In genomic region chr11:66537820-66538219, GRCm38 (mm10) we compare ENCODE assay signal across 19 mouse cellular contexts. TPM values are rescaled to one million over a fixed set of nuclear protein-coding genes. Genes with fewer than 3 reads are reported as not detected.
DNase-seq lines count a peak whose midpoint lies in the region; TF ChIP-seq lines count a peak whose summit lies in the region.
"Had no signal": no experiment of that assay in that cellular context is flagged by ENCODE, and none has a peak within 500 bp of the region (broad histone marks: within the 10 kb centered on the region; RNA-seq: fewer than 3 reads in every experiment).

No protein-coding gene starts in this region.

- no peak for DNase-seq in kidney, adult 2 months
- no peak for DNase-seq in yolk sac, embryonic 10.5 days (ENCODE audit: low spot score)
- DNase-seq: adrenal gland, adult 2 months; adrenal gland, adult 8-10 months; adrenal gland, postnatal 10 days; adrenal gland, postnatal 14 days; adrenal gland, postnatal 25 days; adrenal gland, postnatal 36 days; B cell, adult 2 months; cerebellum, adult 11 months; cerebellum, adult 11-12 months; cerebellum, adult 18-20 months; cerebellum, adult 2 months had no signal

- no peak overlapping the region for H3K4me2 ChIP-seq in myocyte (ENCODE audit: low read depth)

- H3K27ac ChIP-seq in kidney, adult 2 months (ENCODE audit: insufficient read depth, low read depth, low read length): no peak overlapping the region

- H3K4me1 ChIP-seq in kidney, adult 2 months (ENCODE audit: control insufficient read depth, insufficient read depth, low read length): no peaks in the 10 kb centered on the region

- 60% methylated on average over 1 of the region's 1 CpGs for WGBS in kidney, adult 2 months

- TF ChIP-seq CTCF in C2C12 (IDR thresholded peaks at IDR 0.05; ENCODE audit: control insufficient read depth, insufficient read depth, insufficient read length): no peak
- no peak for TF ChIP-seq CTCF in kidney, adult 2 months (conservative IDR thresholded peaks at IDR 0.05; ENCODE audit: insufficient read depth, insufficient read length, low read depth, low read length)

- H3K27me3 ChIP-seq in C2C12 (ENCODE audit: control insufficient read depth, insufficient read depth, insufficient read length): no peaks in the 10 kb centered on the region
- H3K27me3 ChIP-seq in myocyte (ENCODE audit: control insufficient read depth, insufficient read depth, insufficient read length): no peaks in the 10 kb centered on the region
- H3K27me3 ChIP-seq in kidney, adult 2 months (replicated peaks; ENCODE audit: control insufficient read depth, insufficient read depth, low read length): no peaks in the 10 kb centered on the region
- H3K27me3 ChIP-seq: Patski had no signal

- H3K4me3 ChIP-seq in C2C12 (ENCODE audit: insufficient read depth, poor library complexity, severe bottlenecking) (no peak overlapping the region), myocyte (no peak overlapping the region)
- no peak overlapping the region for H3K4me3 ChIP-seq in kidney, adult 2 months (ENCODE audit: insufficient read depth, low read depth, low read length)

- H3K79me2 ChIP-seq in C2C12 (ENCODE audit: control insufficient read depth, insufficient read depth) (no peaks in the 10 kb centered on the region), myocyte (ENCODE audit: control insufficient read depth, insufficient read depth) (no peaks in the 10 kb centered on the region)

- no peak overlapping the region for H3ac ChIP-seq in C2C12 (ENCODE audit: control insufficient read depth, insufficient read length, low read depth)
- no peak overlapping the region for H3ac ChIP-seq in myocyte (ENCODE audit: control insufficient read depth, insufficient read length)

- no peaks in the 10 kb centered on the region for H3K79me3 ChIP-seq in C2C12 (ENCODE audit: low read depth)

- no peak for TF ChIP-seq POLR2A in myocyte (IDR thresholded peaks at IDR 0.05; ENCODE audit: insufficient read length, low read depth)
- TF ChIP-seq POLR2A in kidney, adult 2 months (IDR thresholded peaks at IDR 0.05; ENCODE audit: low read depth, low read length): no peak

- H3K36me3 ChIP-seq in C2C12 (ENCODE audit: control insufficient read depth, insufficient read depth) (no peaks in the 10 kb centered on the region), myocyte (ENCODE audit: control insufficient read depth, insufficient read depth) (no peaks in the 10 kb centered on the region)
- no peaks in the 10 kb centered on the region for H3K36me3 ChIP-seq in kidney, adult 2 months (ENCODE audit: control insufficient read depth, insufficient read depth, low read length)
- H3K36me3 ChIP-seq: G1E had no signal

TF ChIP-seq in C2C12, 6 proteins besides CTCF, POLR2A, EP300 and RAD21:
- TF ChIP-seq MYOD1 (IDR thresholded peaks at IDR 0.05; ENCODE audit: control insufficient read depth, insufficient read length, low read depth): peak; percentile 45
- no peak for TF ChIP-seq FOSL1 (IDR thresholded peaks at IDR 0.05; ENCODE audit: insufficient read depth, low read length, poor library complexity, severe bottlenecking)
- no peak for TF ChIP-seq USF1 (IDR thresholded peaks at IDR 0.05; ENCODE audit: low read depth)
TF ChIP-seq in C2C12: peak in this region for 1.

TF ChIP-seq in myocyte, 11 proteins besides CTCF, POLR2A, EP300 and RAD21:
- TF ChIP-seq SRF (IDR thresholded peaks at IDR 0.05; ENCODE audit: control insufficient read depth, insufficient read length, low read depth) (no peak), TCF3 (IDR thresholded peaks at IDR 0.05; ENCODE audit: insufficient read length, low read depth) (peak; percentile 53), MYOD1 (IDR thresholded peaks at IDR 0.05; ENCODE audit: control insufficient read depth in 1 of 3, insufficient read length in 2 of 3, low read depth in 2 of 3) (peak in 2 of 3 experiments; percentile 34 to 71), CEBPB (IDR thresholded peaks at IDR 0.05; ENCODE audit: insufficient read depth, poor library complexity, severe bottlenecking) (no peak), MYOG (IDR thresholded peaks at IDR 0.05; ENCODE audit: control insufficient read depth in 1 of 3, insufficient read depth in 1 of 3, insufficient read length in 2 of 3, low read depth in 2 of 3) (peak in 1 of 3 experiments; percentile 85), TCF12 (IDR thresholded peaks at IDR 0.05; ENCODE audit: insufficient read depth, poor library complexity, severe bottlenecking) (peak; percentile 28)

RNA-seq across cellular contexts. Expression of gene Shisa6, which starts 12.1 kb away (rescaled TPM):
- polyA plus RNA-seq in C2C12 (2012; fragmentation: generic; extraction: Trizol): not detected
- polyA plus RNA-seq in myocyte (2012; fragmentation: generic; extraction: Trizol): not detected
- polyA plus RNA-seq in kidney, adult 2 months (2012; rRNA removed): 0.02 and 0.08 TPM in 2 replicates
- polyA plus RNA-seq: activated CD4-positive, CD25-positive, alpha-beta regulatory T cell, adult 4 months; CD4-positive, CD25-positive, alpha-beta regulatory T cell, adult 4 months; G1E; Patski had no signal
